Mouse (Mus musculus): ENCODE results near the gene Slc34a3. TPM values are rescaled to one million over a fixed set of nuclear protein-coding genes. Genes with fewer than 3 reads are reported as not detected.

Gene Slc34a3
- total and polyA plus RNA-seq, 3 experiments: not detected

- H3K27me3 ChIP-seq (replicated peaks): no peaks in the 10 kb centered on the region
- no peak overlapping the region for H3K9ac ChIP-seq (ENCODE audit: insufficient read depth, low read depth)
- H3K4me2 ChIP-seq (ENCODE audit: insufficient read depth, low read depth, poor library complexity, severe bottlenecking): no peak overlapping the region
- no peaks in the 10 kb centered on the region for H3K79me2 ChIP-seq (replicated peaks; ENCODE audit: control insufficient read depth, extremely low read depth, insufficient read depth, poor library complexity, severe bottlenecking)
- H3K4me3 ChIP-seq (replicated peaks in 1 of 3; ENCODE audit: low read depth in 2 of 3, low read length in 2 of 3, poor library complexity in 1 of 3): no peak overlapping the region
- H3K27ac ChIP-seq (ENCODE audit: insufficient read depth, low read depth): no peak overlapping the region
- peaks cover 0 to 11% of the 10 kb centered on the region in 2 experiments; a peak in 2 of 4 replicates for H3K4me1 ChIP-seq (ENCODE audit: control insufficient read depth in 1 of 2, insufficient read depth in 2 of 2)
- in situ Hi-C loops (cut with MboI; ENCODE audit: low pct_ligation_motif_present, low pct_unique_long_range_greater_than_20kb, low sequenced_read_pairs): no loop called here
- TF ChIP-seq POLR2A (IDR thresholded peaks at IDR 0.05; ENCODE audit: low read depth, low read length) (no peak), CHD2 (IDR thresholded peaks at IDR 0.05; ENCODE audit: low read length) (no peak), ZC3H11A (IDR thresholded peaks at IDR 0.05; ENCODE audit: low read depth, low read length) (no peak), ZNF384 (IDR thresholded peaks at IDR 0.05; ENCODE audit: low read depth, low read length) (no peak), SIN3A (IDR thresholded peaks at IDR 0.05; ENCODE audit: low read length) (no peak), CTCF (conservative IDR thresholded peaks at IDR 0.05 in 1 of 2, IDR thresholded peaks at IDR 0.05 in 1 of 2; ENCODE audit: low read depth in 2 of 2, low read length in 2 of 2) (no peak), RAD21 (IDR thresholded peaks at IDR 0.05; ENCODE audit: low read depth, low read length) (no peak), USF2 (conservative IDR thresholded peaks at IDR 0.05; ENCODE audit: low read depth, low read length) (no peak), USF1 (IDR thresholded peaks at IDR 0.05; ENCODE audit: low read depth, low read length) (no peak), CHD1 (IDR thresholded peaks at IDR 0.05; ENCODE audit: low read depth, low read length) (no peak), MAZ (IDR thresholded peaks at IDR 0.05; ENCODE audit: low read depth, low read length) (no peak), RCOR1 (conservative IDR thresholded peaks at IDR 0.05; ENCODE audit: low read depth, low read length) (no peak), NELFE (IDR thresholded peaks at IDR 0.05; ENCODE audit: low read depth, low read length) (no peak), SMC3 (IDR thresholded peaks at IDR 0.05; ENCODE audit: low read depth, low read length) (no peak), ETS1 (conservative IDR thresholded peaks at IDR 0.05; ENCODE audit: low read depth, low read length) (no peak), UBTF (IDR thresholded peaks at IDR 0.05; ENCODE audit: low read depth, low read length) (no peak), MXI1 (IDR thresholded peaks at IDR 0.05; ENCODE audit: low read depth, low read length) (no peak), MAFK (IDR thresholded peaks at IDR 0.05; ENCODE audit: insufficient replicate concordance, low read length) (no peak)
- dilution Hi-C loops (cut with MboI; ENCODE audit: extremely low pct_ligation_motif_present, extremely low pct_unique_long_range_greater_than_20kb, low sequenced_read_pairs): no loop called here
- H3K9me3 ChIP-seq (replicated peaks; ENCODE audit: low read length): no peaks in the 10 kb centered on the region
- peaks cover 60 to 74% of the 10 kb centered on the region in 2 experiments for H3K36me3 ChIP-seq (replicated peaks in 1 of 2; ENCODE audit: control insufficient read depth in 1 of 2, insufficient read depth in 1 of 2, low read length in 1 of 2)
- DNase-seq (ENCODE audit: extremely low read depth): no peak
Measured at GRCm38 (mm10) chr2:25200631-25201030, 33.5 kb downstream of the Slc34a3 start.

- H3K4me1 ChIP-seq (ENCODE audit: control insufficient read depth in 1 of 2, insufficient read depth in 2 of 2): peaks cover 14 to 33% of the 10 kb centered on the region in 2 experiments
- no peak overlapping the region for H3K27ac ChIP-seq (ENCODE audit: insufficient read depth, low read depth)
- peaks cover 35 to 65% of the 10 kb centered on the region in 2 experiments for H3K36me3 ChIP-seq (replicated peaks in 1 of 2; ENCODE audit: control insufficient read depth in 1 of 2, insufficient read depth in 1 of 2, low read length in 1 of 2)
- no peak overlapping the region for H3K4me3 ChIP-seq (replicated peaks in 1 of 3; ENCODE audit: low read depth in 2 of 3, low read length in 2 of 3, poor library complexity in 1 of 3)
- dilution Hi-C loops (cut with MboI; ENCODE audit: extremely low pct_ligation_motif_present, extremely low pct_unique_long_range_greater_than_20kb, low sequenced_read_pairs): no loop called here
- H3K9ac ChIP-seq (ENCODE audit: insufficient read depth, low read depth): no peak overlapping the region
- in situ Hi-C loops (cut with MboI; ENCODE audit: low pct_ligation_motif_present, low pct_unique_long_range_greater_than_20kb, low sequenced_read_pairs): no loop called here
- no peak for TF ChIP-seq CTCF (conservative IDR thresholded peaks at IDR 0.05 in 1 of 2, IDR thresholded peaks at IDR 0.05 in 1 of 2; ENCODE audit: low read depth in 2 of 2, low read length in 2 of 2)
- TF ChIP-seq POLR2A (IDR thresholded peaks at IDR 0.05; ENCODE audit: low read depth, low read length): 0 out of 2 replicates have a peak, but pooled peaks have one; percentile 5
- H3K9me3 ChIP-seq (replicated peaks; ENCODE audit: low read length): no peaks in the 10 kb centered on the region
- no peak overlapping the region for H3K4me2 ChIP-seq (ENCODE audit: insufficient read depth, low read depth, poor library complexity, severe bottlenecking)
- peaks cover 13% of the 10 kb centered on the region for H3K79me2 ChIP-seq (replicated peaks; ENCODE audit: control insufficient read depth, extremely low read depth, insufficient read depth, poor library complexity, severe bottlenecking)
- DNase-seq (ENCODE audit: extremely low read depth): no peak
- no peaks in the 10 kb centered on the region for H3K27me3 ChIP-seq (replicated peaks)
Measured at GRCm38 (mm10) chr2:25197946-25198345, 36.2 kb downstream of the Slc34a3 start.

Measured in CH12.LX (cell line).